Mouse (Mus musculus) mouse trophoblast stem cell (cell line): ENCODE data around the gene Sin3a.

Source experiments
- in situ Hi-C, 2 experiments: fragments of 300-500 bp; cut with MseI, MboI; formaldehyde crosslinking; loops; 2 replicates in 1 of 2; 3 replicates in 1 of 2; pipeline ENCODE4 v1.15.1; 2025

Sin3a gene

GRCm38 (mm10) chr9:57071801-57072351, at the start of gene Sin3a:
TSS of gene Sin3a (plus strand) at chr9:57072040.
- in situ Hi-C loops, result no loop called here

- in situ Hi-C loops, result no loop called here
These were observed 40.1 kb upstream of the Sin3a start for GRCm38 (mm10) chr9:57031756-57032155.

GRCm38 (mm10) chr9:57056237-57056636, 15.6 kb upstream of the Sin3a start:
- in situ Hi-C loops, result no loop called here

- in situ Hi-C loops, result no loop called here
These were observed 7.7 kb upstream of the Sin3a start for GRCm38 (mm10) chr9:57064164-57064563.

GRCm38 (mm10) chr9:57068266-57068665, 3.6 kb upstream of the Sin3a start:
- in situ Hi-C loops, result no loop called here

GRCm38 (mm10) chr9:57070262-57070661, 1.6 kb upstream of the Sin3a start:
- in situ Hi-C loops, result no loop called here

- in situ Hi-C loops, result no loop called here
These were observed 867 bp upstream of the Sin3a start for GRCm38 (mm10) chr9:57070800-57071545.

- in situ Hi-C loops, result no loop called here
These were observed 717 bp downstream of the Sin3a start for GRCm38 (mm10) chr9:57072526-57072988.

- in situ Hi-C loops, result no loop called here
These were observed 1.3 kb downstream of the Sin3a start for GRCm38 (mm10) chr9:57072989-57073789.

GRCm38 (mm10) chr9:57073790-57074094, 1.9 kb downstream of the Sin3a start:
- in situ Hi-C loops, result no loop called here

- in situ Hi-C loops, result no loop called here
These were observed 2.5 kb downstream of the Sin3a start for GRCm38 (mm10) chr9:57074171-57074821.

- in situ Hi-C loops, result no loop called here
These were observed 3.2 kb downstream of the Sin3a start for GRCm38 (mm10) chr9:57074822-57075603.

GRCm38 (mm10) chr9:57075681-57076381, 4.0 kb downstream of the Sin3a start:
- in situ Hi-C loops, result no loop called here

GRCm38 (mm10) chr9:57076701-57077660, 5.1 kb downstream of the Sin3a start:
- in situ Hi-C loops, result no loop called here

- in situ Hi-C loops, result no loop called here
These were observed 10.4 kb downstream of the Sin3a start for GRCm38 (mm10) chr9:57082236-57082635.

- in situ Hi-C loops, result no loop called here
These were observed 45.5 kb downstream of the Sin3a start for GRCm38 (mm10) chr9:57117261-57117755.

- in situ Hi-C loops, result no loop called here
These were observed 57.8 kb downstream of the Sin3a start for GRCm38 (mm10) chr9:57129641-57130040.

- in situ Hi-C loops, result no loop called here
These were observed 59.0 kb downstream of the Sin3a start, which contains the start of gene Man2c1 for GRCm38 (mm10) chr9:57130577-57131433. TSS of gene Man2c1 (plus strand) at chr9:57130690.
